Mouse (Mus musculus): ENCODE measurements around the gene Npb.
"Not testable (repeated sequence)": the region's sequence is repeated elsewhere in the genome, so short reads cannot be mapped to it uniquely, and the experiment has no call there.

Gene Npb

DNA sequence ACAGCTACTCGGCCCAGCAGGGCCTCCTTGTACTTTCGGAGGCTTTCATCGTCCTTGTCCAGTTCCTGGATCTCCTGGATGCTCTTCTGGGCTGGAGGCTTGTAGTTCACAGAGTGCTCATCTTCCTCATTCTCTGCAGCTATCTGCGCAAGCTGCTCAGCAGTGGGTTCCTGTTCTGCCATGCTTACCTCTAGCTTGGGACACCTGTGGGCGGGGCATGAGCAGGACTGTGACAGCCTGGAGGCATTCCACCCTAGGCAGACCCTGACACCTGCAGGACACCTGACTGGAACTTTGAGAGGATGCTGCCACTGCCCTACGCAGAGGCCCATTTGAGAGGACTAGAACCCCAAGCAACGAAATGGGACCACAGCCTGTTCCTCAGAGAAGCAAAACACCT is 28.1 kb upstream of the Npb start:
- DNase-seq (ENCODE audit: low spot score) = no peak

DNA sequence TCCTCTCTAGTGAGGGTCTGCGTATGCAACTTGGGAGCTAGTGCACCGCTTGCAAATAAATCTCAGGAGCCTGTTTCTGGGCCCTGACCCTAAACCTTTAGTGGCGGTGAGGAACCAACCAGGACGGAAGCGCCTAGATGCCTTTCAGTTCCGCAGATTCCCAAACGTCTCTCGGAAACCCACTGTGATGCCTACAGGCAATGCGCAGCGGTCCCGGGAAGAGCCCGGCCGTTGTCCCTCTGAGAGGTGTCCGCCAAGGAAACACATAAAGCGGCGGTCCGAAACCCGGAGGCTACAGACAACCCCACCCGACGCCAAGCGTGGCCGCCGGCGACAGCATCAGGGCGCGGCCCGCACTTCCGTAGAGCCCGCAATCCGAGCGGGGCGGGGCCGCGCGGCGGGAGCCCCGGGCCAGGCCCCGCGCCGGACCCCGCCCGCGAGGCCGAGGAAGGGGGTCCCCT is 27.4 kb upstream of the Npb start:
- no peak for DNase-seq (ENCODE audit: low spot score)

DNA sequence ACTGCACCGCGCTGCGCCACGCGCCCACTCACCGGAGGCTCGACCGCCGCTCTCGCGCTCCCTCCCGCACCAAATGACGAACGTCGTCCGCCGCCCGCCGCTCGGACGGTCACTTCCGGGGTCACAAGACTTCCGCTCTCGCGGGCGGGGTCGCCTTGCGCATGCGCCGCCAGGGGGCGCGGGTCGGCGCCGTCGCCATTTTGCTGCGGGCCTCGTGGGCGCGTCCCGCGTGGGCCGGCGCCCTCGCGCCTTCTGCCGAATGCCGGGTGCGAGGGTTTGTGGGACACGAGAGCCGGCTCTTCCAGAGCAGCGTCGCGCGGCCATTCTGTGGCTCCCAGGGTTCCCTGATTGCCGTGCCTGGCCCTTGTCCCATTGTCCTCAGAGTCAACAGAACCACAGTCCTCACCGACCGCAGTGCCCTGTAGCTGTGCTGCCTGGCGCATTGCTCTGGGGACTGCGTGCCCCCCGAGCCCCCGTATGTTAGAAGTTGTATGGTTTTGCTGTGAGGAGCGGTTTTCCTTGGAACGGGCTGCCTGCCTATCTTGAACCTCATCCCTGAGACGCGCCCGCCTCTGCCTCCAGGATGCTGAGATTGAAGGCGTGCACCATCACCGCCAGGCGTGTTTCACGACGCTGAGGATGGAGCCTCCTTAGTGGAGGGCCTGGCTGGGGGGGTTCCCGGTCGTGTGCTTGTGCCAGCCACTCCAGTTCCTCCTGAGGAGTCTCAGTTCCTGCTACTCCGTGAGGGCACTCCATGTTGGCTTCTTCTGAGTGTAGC is 26.6 kb upstream of the Npb start, which contains the start of gene Arhgdia:
Gene Arhgdia, minus strand, starts transcription at position 135 of the 778 bp plus-strand sequence.
- peak; percentile 65 for DNase-seq (ENCODE audit: low spot score)

- DNase-seq (ENCODE audit: low spot score) = no peak
These were observed 25.9 kb upstream of the Npb start for GRCm38 (mm10) chr11:120582268-120582981.

GRCm38 (mm10) chr11:120582982-120583293 is 25.3 kb upstream of the Npb start:
- not testable (repeated sequence) for DNase-seq (ENCODE audit: low spot score)

GRCm38 (mm10) chr11:120583937-120584336 is 24.3 kb upstream of the Npb start:
- no peak for DNase-seq (ENCODE audit: low spot score)

GRCm38 (mm10) chr11:120588531-120588930 is 19.7 kb upstream of the Npb start:
- no peak for DNase-seq (ENCODE audit: low spot score)

GRCm38 (mm10) chr11:120597240-120598235 is 10.7 kb upstream of the Npb start:
- no peak for DNase-seq (ENCODE audit: low spot score)

DNA sequence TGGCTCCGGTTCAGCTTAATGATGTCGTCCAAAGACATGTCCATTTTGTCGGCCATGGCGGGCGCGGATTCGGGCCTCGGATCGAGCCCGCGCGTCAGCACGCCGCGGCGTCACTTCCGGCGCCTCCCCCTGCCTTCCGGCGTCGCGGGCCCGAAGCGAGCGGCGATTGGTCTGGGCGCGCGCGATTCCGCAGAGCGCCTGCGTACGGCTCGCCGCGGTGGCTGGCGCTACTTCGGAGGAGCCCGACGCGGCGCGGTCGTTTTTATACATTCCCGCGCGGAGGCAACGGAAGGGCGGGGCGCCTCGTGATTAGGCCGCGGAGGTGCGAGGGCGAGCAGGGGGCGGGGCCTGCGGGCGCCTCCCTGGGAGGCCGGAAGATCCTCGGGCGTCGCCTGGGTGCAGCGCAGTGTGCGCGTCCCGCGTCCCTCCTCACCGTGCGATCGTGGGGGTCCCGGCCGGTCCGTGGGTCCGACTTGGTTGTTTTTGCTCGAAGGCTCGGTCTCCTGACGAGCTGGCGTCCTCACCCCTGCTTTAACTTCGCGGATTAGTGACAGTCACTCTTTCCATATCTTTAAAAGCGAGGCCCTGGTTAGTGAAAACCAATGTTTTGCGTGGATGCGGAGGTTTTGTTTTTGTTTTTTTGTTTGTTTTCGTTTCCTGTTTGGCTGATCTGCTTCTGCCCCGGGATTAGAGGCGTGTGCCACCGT is 9.8 kb upstream of the Npb start, which contains the start of the genes Alyref and Anapc11:
Gene Alyref, minus strand, starts transcription at position 83 of the 707 bp plus-strand sequence.
Gene Anapc11, plus strand, starts transcription at position 139 of the 707 bp plus-strand sequence.
- peak; percentile 77 for DNase-seq (ENCODE audit: low spot score)

DNA sequence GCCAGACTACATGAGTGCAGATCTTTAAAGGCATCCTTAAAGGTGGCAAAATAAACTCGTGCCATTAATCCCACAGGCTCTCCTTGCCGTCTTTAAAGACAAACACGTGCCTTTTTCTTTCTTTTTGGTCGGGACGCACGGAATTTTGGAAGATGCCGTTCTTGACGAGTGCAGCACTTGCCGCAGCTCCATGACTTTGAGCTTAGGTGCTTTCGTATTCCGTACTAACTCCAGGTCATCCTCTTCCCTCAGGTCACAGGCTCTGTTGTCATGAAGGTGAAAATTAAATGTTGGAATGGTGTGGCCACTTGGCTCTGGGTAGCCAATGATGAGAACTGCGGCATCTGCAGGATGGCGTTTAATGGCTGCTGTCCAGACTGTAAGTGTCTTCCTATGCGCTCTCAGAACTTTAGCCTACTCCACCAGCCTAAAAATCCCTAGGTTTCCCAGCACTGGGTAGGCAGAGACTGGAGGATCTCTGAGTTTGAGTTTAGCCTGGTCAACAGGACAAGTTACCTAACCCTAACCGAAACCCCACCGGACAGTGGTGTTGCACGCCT is 9.2 kb upstream of the Npb start:
- DNase-seq (ENCODE audit: low spot score) = no peak

- no peak for DNase-seq (ENCODE audit: low spot score)
These were observed 7.6 kb upstream of the Npb start for GRCm38 (mm10) chr11:120600716-120601115.

- no peak for DNase-seq (ENCODE audit: low spot score)
These were observed 4.7 kb upstream of the Npb start for GRCm38 (mm10) chr11:120603545-120603944.

GRCm38 (mm10) chr11:120605667-120606066 is 2.6 kb upstream of the Npb start:
- DNase-seq (ENCODE audit: low spot score) = no peak

- no peak for DNase-seq (ENCODE audit: low spot score)
These were observed 1.5 kb upstream of the Npb start for GRCm38 (mm10) chr11:120606764-120607163.

DNA sequence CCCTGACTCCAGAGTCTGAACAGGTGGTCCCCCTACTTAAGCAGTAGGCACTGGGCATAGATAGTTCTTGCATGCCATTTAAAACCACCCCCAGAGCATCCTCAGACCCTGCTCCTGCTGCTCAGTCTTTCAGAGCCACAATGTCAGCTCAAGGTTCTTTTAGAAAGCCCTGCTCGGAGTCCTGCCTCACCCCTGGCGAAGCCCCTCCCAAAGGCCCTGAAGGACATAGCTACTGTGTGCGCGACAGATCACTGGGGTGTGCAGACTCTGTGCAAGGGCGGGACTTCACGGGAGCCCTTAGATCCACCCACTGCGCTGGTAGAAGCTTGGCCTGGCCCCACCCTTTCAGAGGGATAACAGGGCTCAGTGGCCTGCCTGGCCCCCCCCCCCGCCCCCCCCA is 973 bp downstream of the Npb start:
- no peak for DNase-seq (ENCODE audit: low spot score)

DNA sequence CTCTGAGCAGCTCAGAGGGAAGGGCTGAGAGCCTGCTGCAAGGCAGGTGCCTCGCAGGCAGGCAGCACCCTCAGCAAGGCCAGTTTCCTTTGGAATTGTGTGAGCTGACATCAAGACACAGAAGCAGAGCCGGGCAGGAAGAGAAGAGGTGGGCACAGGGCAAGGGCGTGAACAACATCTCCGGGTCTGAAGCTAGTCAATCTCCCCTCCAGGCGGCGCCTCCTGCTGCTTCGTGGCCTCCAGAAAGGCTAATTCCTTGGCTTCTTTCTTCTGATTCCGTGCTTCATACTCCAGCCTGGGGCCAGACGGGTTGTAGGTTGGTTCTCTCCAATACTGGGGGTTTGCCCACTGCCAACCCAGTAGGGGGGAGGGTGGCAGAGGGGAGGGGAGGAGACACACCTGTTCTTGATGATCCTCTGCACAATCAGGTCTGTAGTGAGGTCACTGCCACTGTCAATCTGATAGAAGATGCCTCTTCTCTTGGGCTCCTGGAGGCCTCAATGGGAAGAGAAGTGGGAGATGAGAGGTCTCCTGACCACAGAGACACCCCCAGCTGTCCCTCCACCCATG is 2.3 kb downstream of the Npb start:
- no peak for DNase-seq (ENCODE audit: low spot score)

GRCm38 (mm10) chr11:120612763-120613162 is 4.5 kb downstream of the Npb start:
- no peak for DNase-seq (ENCODE audit: low spot score)

DNA sequence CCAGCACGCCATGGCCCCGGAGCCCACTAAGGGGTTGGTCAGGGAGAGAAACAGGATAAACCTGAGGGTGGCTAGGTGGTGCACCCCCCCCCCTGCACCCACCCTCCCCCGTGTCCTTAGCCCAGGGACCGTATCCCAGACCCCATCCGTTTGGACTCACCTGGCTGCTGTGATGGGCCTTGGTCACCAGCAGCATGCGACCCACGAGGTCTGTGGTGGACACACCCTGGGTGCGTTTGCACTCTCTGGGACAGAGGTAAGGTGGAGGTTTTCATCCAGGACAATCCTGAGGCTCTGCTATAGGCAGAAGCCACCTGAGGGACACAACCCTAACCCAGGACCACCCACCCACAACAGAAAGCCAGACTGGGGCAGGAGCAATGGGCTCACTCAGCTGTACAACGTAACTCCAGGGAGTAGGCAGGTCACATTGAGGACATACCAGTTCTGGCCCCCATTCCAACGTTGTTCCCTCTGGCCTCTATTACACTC is 5.2 kb downstream of the Npb start:
- DNase-seq (ENCODE audit: low spot score) = no peak

- no peak for DNase-seq (ENCODE audit: low spot score)
These were observed 5.7 kb downstream of the Npb start for GRCm38 (mm10) chr11:120613976-120614375.

DNA sequence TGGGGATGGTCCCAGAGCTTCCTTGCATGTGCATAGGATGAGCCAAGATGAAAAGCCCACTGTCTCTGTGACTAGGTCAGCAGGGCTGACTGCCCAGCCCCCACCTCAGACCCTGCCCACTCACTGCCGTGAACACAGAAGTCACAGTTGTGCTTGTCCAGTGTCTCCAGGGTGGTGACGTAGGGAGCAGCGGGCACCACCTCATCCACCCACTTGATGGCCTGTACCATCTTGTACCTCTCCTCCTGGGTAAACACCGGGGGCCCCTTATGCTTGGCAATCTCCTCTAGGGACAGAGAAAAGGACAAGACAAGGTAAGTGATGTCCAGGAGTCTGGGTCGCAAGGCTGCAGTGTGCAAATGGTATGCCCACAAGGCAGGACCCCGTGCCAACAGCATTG is 6.9 kb downstream of the Npb start:
- DNase-seq (ENCODE audit: low spot score) = no peak
